Mouse (Mus musculus) thymus, postnatal 25 days (tissue): Measurements from ENCODE around the gene Cnksr3.
A peak's percentile ranks its signal among the peaks of the same experiment; 100 is the strongest.

ENCODE experiments used
- DNase-seq: peaks from one replicate; pipeline ENCODE4 v3.0.0; 2022

Cnksr3 gene

DNA sequence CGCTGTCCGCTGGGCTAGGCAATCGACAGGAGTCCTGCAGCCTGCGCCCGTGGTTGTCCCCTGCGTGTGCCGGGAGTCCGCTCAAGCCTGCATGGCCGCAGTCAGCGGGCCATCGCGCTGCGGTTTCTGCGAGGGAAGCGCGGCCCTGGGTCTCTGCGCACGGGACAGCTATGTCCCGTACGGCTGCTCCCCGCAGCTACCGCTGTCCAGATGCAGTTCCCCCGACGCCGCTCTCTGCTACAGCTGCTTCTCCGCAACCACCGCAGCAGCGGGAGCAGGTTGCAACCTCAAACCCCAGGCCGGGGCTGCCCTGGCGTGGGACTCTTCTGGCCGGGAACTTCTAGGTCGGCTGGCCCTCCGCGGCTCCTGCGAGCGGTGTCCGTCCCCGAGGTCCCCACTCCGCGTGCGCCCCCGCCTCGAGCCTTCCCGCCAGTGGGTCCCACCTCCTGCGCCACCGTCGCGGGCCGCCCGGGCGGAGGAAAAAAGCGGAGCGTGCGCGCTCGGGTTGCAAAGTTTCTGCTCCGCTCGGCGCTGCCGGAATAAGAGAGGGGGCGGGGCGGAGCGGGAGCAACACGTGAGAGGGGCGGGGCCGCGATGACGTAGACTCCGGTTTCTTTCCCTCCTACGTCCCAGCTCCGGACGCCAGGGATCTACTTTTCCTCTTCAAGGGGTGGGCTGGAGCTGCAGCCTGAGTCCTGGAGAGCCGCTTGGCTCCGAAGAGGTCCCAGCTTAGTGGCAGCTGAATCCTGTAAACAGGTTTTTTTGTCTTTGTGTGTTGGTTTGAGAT, at the start of gene Cnksr3:
Gene Cnksr3 (minus strand): TSS at position 542 of the 787 bp plus-strand sequence.
- DNase-seq = peak; percentile 94

DNA sequence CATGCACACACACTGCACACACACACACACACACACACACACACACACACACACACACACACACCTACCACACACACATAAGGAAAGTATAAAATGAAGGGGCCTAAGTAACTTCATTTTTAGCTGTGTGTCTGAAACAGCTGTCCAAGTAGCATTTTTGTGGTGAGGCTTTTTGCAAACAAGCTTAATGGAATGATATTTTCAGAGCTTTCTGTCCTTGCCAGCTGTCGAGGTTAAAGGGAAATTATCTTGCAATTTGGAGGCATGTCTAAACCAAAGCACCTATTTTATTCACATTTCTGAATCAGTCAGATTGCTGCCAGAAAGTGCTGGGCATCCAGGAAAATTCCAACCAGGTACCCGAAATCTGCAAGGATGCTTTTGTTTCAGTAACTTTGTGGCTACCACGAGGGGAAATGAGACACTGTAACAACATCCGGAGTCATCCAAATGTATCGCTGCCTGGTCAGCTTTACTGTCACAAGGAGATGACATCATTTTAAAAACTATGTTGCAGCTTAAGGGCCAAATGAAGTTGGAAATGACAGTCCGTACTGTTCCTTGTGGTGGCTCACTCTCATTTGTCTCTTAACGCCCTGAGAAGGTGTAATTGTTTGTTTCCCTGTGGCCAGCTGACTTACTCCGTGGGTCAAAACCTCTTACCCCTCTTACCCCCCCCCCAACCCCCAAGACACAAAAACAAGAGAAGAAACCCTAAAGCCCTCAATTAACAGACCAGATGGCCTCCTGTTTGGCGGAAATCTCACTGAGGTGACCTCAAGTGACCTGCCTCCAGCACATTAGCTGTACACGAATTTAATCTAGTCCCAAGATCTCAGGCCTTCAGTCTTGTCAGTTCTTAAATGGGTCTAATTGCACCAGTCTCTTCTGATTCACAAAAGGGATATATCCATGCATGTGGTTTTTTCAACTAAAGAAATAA, 48.4 kb upstream of the Cnksr3 start:
- no peak for DNase-seq

DNA sequence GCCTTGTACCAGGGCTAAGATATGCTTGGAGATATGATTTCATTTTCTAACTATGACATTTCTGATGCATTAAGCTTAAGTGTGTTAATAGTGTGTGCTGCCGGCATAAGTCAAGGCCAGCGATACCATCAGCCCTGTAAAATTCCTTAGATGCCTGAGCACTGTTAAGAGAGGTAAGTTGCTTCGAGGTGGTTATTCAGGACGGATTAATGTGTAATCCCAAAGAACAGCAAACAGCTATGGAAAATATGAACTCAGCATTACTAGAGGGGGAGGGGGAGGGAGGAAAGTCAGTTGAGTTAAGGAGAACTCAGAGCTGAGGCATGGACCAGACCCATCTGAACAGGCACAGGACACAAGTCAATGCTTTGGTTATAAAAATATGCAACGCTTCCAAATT, 46.6 kb upstream of the Cnksr3 start:
- no peak for DNase-seq

DNA sequence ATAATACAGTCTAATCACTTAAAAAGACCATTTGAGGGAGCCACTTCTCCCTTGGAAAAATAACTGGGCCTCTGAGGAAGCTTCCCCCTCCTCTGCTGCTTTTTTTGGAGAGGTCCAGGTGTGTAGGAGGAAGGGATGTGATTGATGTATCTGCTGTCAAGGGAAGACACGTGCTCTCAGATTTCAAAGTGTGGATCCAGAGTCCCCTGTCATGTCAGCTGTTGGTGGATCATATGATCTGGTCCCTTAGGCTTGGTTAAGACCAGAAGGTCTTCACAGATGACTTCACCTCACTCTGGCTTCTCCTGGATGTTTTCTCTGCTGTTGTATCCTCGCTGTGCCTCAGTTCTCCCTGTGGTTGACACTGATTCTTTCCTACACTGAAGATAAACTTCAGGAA, 38.4 kb upstream of the Cnksr3 start:
- DNase-seq = no peak

DNA sequence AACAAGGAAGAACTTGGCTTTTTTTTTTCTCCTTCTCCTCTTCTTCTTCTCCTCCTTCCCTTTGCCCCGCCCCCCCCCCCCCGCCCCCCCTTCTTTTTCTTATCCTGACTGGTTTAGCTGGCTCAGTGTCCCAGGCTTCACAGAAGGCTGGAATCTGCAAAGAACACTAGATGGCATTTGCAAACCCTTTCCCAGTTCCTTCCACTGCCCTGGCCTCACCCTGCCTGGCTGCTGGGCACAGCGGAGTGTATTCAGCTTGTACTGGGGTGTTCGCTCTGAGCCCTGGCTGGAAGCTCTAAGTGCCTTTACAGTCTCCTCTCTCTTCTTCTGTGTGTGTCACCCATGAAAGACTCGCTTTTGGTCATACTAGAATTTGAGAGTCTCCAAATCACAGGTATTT, 22.6 kb upstream of the Cnksr3 start:
- no peak for DNase-seq

DNA sequence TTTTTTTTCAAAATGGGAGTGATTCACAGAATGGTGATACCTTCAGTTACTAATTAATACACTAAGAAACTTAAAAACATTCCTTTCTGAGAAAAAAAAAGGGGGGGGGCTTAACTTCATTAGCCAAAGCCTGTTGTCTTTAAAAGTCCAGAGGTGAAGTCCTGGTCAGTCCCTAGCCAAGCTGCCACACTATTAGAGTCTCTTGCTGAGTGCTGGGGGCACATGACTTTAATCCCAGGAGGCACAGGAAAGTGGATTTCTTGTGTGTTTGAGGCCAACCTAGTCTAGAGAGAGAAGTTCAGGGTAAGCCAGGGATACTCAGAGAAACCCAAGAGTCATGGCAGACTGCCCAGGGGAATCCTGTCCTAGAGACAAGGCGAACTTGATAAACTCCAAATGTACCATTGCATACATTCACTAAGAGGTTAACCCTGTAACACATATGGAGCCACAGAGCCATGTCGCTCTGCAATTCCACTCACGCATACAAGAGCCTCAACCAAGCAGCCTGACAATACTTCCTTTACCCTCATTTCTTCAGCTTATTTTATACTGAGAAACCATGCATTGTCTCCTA, 5.6 kb upstream of the Cnksr3 start:
- no peak for DNase-seq

DNA sequence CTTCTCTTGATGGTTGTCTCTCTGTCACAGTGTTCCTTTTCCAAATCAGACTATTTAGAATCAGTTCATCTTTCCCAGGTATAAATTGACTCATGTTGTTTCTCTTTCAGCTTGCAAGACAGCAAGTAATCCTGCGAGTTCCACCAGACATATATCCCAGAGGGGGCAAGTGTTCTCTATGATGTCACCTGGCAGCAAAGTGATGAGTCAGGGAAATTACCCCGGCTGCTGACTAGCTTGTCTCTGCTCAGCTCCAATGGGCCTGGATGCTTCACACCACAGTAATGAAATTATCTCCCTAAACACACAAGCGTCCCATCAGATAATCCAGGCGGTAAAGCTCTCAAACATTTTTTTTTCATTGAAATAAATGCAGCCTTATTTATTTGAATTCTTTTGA, 2.7 kb upstream of the Cnksr3 start:
- no peak for DNase-seq

DNA sequence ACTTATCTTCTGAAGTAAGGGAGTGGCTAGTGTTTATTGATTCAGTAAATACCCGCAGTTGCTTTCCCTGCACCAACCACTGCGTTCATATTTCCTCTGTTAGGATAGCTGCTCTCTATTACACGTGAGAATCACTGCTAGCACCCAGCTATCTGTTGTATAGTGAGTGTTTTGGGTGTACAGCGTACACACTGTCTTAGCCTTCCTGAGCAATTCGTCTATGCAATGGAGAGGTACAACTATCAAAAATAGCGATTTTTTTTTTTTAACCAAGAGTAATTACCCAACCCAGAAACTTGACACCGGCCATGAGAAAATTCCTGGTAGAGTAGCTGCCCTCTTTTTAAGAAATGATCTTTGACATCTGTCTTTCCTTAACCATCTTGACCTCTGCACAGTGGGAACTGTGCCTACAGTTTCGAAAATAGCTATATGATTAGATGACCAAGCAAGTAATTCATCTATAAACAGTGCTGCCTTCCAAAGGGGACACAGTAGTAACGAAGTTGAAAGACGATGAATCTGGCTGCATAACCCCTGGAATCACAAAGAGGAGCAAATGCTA, 1.1 kb upstream of the Cnksr3 start:
- no peak for DNase-seq

DNA sequence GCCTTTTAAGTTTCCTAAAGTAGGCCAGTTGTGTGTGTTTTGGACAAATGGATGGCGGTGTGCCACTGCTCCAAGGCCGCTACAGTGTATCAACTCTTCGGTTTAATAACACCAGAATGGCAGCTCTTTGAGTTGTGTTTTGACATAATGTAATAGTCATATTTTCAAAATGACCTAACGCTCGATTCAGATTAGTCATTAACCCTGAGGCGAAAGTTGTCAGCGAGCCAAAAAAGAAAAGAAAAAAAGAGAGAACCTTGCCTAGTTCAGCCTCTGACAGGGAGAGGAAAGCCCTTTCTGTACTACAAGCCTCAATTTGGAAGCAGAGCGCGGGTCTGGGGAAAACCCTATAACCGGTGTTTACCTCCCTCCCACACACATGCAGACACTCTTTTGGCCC, 500 bp upstream of the Cnksr3 start:
- DNase-seq = peak; percentile 12

DNA sequence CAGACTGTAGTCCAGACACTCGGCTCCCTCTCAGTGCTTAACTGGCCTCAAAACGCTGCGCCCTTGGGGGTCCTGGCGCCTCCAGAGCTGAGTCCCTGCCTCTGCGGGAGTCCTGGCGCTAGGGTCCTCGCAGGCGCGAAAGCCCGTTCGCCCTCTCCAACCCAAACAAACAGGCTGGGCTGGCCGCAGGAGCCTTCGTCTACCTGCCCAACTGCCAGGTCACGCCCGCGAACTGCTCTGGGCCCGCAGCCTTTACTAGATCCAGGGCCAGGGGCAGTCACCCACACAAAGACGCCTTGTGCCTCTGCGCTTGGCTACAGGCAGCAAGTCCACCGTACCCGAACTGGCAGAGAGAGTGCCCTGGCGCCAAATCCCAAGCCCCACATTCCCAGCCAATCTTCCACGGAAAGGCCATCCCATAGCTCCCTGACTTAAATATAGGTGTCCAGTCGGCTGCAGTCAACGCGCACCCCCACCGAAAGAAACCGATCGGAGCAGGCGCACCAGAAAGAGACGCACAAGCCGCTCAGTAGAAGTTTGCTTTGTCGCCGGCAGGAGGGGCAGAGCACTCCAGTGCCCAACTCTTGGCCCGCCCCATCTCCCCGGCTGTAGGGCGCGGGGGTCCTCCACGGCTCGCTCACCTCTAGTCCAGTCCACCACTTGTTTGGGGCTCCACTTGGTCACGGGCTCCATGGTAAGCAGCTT, 894 bp downstream of the Cnksr3 start:
- peak; percentile 78 for DNase-seq

DNA sequence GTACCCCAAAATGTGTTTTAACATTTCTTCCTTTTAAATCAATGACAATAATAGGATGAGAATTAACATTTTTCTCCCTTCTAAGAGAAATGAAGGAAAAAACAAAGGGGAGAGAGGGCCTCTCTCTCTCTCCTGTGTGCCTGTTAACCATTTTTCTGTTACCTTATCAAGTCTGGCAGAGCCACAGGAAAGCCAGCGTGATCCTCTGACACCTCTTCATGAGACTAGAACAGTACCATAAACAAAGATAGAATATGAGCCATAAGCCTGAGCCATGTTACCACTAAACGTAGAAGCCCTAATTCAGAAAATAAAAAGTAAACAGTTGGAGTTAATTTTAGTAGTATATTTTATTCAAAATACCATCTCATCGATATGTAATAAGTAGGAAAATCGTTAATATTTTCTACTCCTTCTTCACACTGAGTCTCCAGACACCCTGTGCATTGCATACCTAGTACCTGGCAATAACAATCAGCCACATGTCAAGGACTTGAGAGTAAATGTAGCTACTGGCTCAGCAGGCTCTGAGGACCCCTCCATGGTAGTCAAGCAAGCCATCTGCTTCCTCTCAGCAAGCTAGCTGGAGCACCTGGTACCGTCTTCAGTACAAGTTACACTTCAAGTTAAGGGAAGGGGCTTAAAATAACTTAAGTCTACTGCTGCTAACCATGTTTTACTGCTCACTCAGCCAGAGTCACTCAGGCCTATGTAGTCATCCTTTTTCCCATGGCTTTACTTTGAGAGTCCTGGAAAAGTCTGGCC, 2.2 kb downstream of the Cnksr3 start:
- DNase-seq = no peak

DNA sequence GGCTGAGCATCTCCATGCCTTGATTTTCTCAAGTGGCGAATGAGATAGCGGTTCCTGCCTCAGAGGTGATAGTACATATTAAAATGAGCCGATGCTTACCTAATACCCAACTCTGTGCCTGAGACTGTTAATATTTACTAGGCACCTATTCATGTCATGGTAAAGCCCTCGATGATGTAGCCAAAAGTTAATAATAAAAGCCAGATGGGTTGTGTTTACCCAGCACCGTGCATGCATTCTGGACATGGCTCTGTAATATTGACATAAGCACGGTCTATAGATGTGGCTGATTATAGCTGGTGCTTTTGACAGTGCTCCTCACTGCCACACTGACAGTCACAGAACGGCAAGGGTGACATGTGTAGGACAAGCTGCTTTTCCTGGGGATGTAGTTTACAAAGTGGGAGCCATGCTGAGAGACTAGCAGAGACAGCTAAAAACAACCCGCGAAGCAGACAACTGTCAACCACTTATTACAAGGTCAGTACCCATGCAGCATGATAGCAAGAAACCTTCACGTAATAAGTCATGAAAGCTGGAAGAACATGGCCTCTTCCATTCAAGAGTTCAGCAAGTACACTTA, 3.1 kb downstream of the Cnksr3 start:
- DNase-seq = no peak

DNA sequence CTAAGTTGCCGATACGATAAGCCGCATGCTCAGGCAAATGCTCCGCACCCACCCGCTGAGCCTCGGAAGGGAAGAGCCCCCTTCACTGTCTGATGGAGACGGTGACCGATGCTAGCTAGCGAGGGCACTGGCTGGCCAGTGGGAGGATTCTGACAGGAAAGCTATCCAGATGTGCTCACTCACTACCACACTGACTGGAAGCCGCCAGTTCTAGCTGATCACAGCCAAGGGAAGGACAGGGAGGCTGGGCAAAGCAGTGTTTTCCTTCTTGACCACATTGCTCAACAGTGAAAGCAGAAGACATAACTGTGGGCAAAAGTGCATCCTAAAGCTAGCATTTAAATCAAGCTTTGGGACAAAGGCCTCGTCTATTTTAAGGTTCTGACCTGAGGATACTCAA, 4.7 kb downstream of the Cnksr3 start:
- no peak for DNase-seq

DNA sequence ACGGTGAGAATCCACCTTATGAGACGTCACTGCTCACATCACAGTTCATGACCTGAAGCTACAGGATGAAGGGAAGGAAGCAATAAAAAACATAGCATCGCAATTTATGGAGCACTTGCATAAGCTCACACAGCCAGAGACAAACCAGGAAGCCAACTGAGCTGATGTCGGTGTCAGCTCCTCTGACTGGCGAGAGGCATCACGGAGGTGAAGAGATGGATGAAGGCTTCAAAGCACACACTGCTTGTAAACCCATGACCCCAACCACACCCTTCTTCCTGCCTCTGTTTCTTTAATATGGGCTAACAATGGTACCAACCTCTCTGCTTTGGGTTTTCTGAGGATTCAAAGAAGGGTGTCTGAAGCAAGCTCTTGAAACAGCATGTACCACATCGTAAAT, 5.5 kb downstream of the Cnksr3 start:
- DNase-seq = no peak

DNA sequence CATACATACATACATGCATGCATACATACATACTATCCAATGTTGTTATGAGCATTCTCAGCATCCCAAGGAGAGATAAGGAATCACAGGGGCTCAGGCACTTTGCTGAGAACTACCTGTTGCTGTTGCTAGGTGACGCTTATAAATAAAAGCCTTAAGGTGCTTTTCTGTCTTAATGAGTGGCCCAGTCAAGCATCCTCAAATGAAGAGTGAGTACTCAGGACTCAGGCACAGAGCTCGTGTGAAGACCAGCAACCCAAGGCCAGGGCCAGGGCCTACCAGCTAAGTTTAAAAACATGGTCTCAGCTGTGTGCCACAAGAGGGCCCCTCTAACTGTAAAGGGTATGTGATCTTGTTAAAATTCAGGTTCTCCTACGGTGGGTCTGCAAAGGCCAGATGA, 6.5 kb downstream of the Cnksr3 start:
- no peak for DNase-seq

DNA sequence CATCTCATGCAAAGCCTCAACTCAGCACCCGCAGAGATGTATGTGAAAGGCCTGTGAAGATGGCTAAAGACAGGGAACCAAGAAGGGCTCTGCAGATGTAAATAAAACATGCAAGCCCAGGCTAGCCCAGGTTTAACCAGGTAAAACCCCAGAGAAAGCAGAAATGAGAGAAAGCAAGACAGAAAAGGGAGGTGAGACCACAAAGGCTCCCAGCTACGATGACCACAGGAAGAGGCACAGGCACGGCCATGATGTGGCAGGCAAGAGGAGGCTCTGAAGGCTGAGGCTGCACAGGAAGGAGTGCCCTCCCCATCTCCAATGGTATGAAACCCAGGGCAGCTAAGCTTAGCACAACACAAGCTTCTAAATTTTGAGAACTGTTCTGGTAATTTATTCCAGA, 7.1 kb downstream of the Cnksr3 start:
- no peak for DNase-seq

DNA sequence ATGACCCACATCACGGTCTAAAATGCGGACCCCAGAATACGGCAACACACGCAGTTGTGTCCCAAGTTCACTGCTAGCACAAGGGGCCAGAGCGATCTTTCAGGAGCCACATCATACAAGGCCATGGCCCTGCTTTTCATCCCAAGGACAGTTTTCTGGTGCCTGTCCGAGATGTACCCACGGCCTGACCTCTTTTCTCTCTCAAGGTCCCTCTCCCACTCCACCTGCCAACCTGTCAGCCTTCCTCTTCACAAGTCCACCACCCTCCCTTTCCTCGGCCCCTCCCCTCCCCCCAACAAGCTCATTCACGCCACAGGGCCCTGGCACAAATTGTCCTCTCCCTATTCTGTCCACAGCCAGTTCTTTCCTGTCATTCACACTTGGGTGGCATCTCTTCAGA, 9.5 kb downstream of the Cnksr3 start:
- DNase-seq = no peak

DNA sequence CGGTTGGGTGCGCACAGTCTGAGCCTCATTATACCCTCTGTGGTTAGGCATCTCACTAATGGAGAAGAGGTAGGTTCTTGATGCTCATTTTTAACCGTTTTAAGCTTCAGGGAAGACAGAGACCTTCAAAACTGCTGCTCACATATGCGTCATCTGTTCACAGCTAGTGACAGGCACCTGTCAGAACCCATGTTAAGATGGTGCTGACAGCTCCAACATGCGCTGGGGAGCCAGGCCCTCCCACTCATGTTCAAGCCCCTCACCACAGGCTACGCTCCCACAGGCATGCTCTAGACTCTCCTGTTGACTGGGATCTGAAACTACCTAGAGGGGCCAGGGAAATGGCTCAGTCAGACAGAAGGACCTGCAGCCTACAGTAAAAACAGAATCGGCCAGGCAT, 11.4 kb downstream of the Cnksr3 start:
- DNase-seq = no peak

DNA sequence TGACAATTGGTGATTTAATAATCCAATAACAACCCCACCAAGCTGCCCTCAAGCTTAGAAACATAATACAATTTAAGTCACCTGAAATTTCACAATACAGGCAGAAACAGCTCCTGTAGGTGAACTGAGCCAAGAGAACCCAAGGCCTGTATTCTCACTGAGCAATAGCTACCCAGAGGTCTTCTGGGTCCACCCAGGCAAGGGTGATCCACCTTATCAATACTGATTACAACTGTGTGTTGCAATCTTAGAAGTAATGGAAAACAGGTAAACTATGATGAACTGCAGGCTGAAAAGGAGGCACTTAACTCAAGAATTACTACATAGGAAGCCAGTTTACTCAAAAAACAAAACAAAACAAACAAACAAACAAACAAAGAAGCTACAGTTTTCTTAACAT, 13.8 kb downstream of the Cnksr3 start:
- no peak for DNase-seq

DNA sequence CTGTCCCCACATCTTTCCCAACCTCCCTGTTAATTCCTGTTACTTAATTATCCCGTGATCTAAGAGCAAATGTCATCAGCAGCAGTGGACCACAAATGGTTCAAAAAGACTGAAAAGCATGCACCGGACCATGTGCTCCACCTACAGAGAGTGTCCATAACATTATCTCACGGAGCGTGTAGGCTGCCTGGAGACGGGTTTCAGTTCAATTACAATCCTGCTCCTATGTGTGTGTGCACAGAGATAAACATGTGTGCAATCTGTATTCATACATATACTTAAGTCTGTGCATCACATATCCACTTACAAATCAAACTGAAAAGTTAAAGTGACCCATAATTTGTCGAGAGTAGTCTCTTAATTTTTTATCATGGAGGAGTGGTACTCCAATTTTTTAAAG, 14.3 kb downstream of the Cnksr3 start:
- DNase-seq = no peak

DNA sequence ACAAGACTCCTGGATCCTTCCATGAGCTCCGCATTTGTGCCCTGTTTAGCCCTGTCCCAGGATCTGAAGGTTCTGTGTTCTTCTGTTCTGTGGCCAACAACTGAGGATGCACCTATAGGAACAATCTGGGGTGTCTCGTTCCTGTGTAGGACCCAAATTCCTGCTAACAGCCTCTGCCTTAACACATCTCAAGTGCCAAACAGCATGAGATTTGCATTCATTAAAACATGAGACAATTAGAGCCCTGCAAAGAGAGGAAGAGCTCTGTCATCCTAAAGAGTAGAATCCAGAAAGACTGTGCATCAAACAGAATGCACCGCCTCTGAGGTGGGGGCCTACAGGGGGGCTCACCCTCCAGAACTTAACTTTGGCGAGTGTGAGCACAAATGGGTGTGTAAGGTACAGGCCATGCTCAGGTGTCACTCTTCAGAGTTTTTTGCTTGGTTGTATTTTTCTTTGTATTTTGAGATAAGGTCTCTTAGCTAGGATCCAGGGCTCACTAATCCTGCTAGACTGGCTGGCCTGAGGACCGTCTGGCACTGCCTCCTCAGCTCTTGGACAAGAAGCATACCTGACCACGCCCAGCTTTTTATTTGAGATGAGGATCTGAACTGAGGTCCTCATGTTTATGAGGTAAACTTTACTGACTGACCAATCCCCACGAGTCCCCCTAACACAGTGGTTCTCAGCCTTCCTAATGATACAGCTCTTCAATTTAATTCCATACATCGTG, 15.2 kb downstream of the Cnksr3 start:
- no peak for DNase-seq
